Mouse (Mus musculus): Measurements from ENCODE around the gene Tbc1d22a. TPM values are rescaled to one million over a fixed set of nuclear protein-coding genes. Genes with fewer than 3 reads are reported as not detected.

Tbc1d22a gene
- polyA plus RNA-seq, 1 experiment from 2014 or later = 9.2 TPM

- no peaks in the 10 kb centered on the region for H3K4me1 ChIP-seq (replicated peaks)
- no peak overlapping the region for H3K27ac ChIP-seq
- no peaks in the 10 kb centered on the region for H3K9me3 ChIP-seq (replicated peaks)
- no peak overlapping the region for H3K4me3 ChIP-seq
- ATAC-seq (replicated peaks; ENCODE audit: insufficient number of reproducible peaks, insufficient read depth, low FRiP score, low read depth) = no peak
- 72% methylated on average over 6 of the region's 6 CpGs for WGBS
- H3K9ac ChIP-seq = no peak overlapping the region
- peaks cover 46% of the 10 kb centered on the region for H3K27me3 ChIP-seq
- H3K4me2 ChIP-seq = no peak overlapping the region
- no peaks in the 10 kb centered on the region for H3K36me3 ChIP-seq
These were observed 201.7 kb downstream of the Tbc1d22a start for GRCm38 (mm10) chr15:86415951-86416350.

- Histone ChIP-seq H3K27me3 (peaks cover 38% of the 10 kb centered on the region), H3K4me3 (no peak overlapping the region), H3K27ac (no peak overlapping the region), H3K36me3 (no peaks in the 10 kb centered on the region), H3K9me3 (replicated peaks) (no peaks in the 10 kb centered on the region), H3K4me1 (replicated peaks) (0 out of 2 replicates have a peak, but pooled peaks cover 6% of the 10 kb centered on the region), H3K4me2 (no peak overlapping the region), H3K9ac (no peak overlapping the region)
- ATAC-seq (replicated peaks; ENCODE audit: insufficient number of reproducible peaks, insufficient read depth, low FRiP score, low read depth) = no peak
- WGBS = 82% methylated on average over 2 of the region's 2 CpGs
These were observed 204.2 kb downstream of the Tbc1d22a start for GRCm38 (mm10) chr15:86418436-86418835.

- no peak for ATAC-seq (replicated peaks; ENCODE audit: insufficient number of reproducible peaks, insufficient read depth, low FRiP score, low read depth)
- H3K27ac ChIP-seq = no peak overlapping the region
- no peaks in the 10 kb centered on the region for H3K36me3 ChIP-seq
- no peak overlapping the region for H3K4me3 ChIP-seq
- WGBS = 87% methylated on average over 6 of the region's 6 CpGs
- H3K4me2 ChIP-seq = no peak overlapping the region
- H3K9ac ChIP-seq = no peak overlapping the region
- peaks cover 27% of the 10 kb centered on the region for H3K27me3 ChIP-seq
- no peaks in the 10 kb centered on the region for H3K9me3 ChIP-seq (replicated peaks)
- 0 out of 2 replicates have a peak, but pooled peaks cover 6% of the 10 kb centered on the region for H3K4me1 ChIP-seq (replicated peaks)
These were observed 205.4 kb downstream of the Tbc1d22a start for GRCm38 (mm10) chr15:86419620-86420019.

- 19% methylated on average over 1 of the region's 1 CpGs for WGBS
- no peak for ATAC-seq (replicated peaks; ENCODE audit: insufficient number of reproducible peaks, insufficient read depth, low FRiP score, low read depth)
- Histone ChIP-seq H3K4me3 (no peak overlapping the region), H3K27me3 (peaks cover 16% of the 10 kb centered on the region), H3K4me2 (no peak overlapping the region), H3K27ac (no peak overlapping the region), H3K4me1 (replicated peaks) (peaks cover 27% of the 10 kb centered on the region), H3K9ac (no peak overlapping the region), H3K9me3 (replicated peaks) (no peaks in the 10 kb centered on the region), H3K36me3 (no peaks in the 10 kb centered on the region)
These were observed 208.6 kb downstream of the Tbc1d22a start for GRCm38 (mm10) chr15:86422858-86423257.

- H3K36me3 ChIP-seq = no peaks in the 10 kb centered on the region
- no peak overlapping the region for H3K27ac ChIP-seq
- no peak overlapping the region for H3K9ac ChIP-seq
- H3K9me3 ChIP-seq (replicated peaks) = no peaks in the 10 kb centered on the region
- H3K27me3 ChIP-seq = peaks cover 18% of the 10 kb centered on the region; the same call in 1 of the 2 replicates
- H3K4me2 ChIP-seq = no peak overlapping the region
- ATAC-seq (replicated peaks; ENCODE audit: insufficient number of reproducible peaks, insufficient read depth, low FRiP score, low read depth) = no peak
- WGBS = 47% methylated on average over 2 of the region's 2 CpGs
- H3K4me1 ChIP-seq (replicated peaks) = peaks cover 27% of the 10 kb centered on the region
- H3K4me3 ChIP-seq = no peak overlapping the region
These were observed 209.6 kb downstream of the Tbc1d22a start for GRCm38 (mm10) chr15:86423884-86424283.

- H3K4me1 ChIP-seq (replicated peaks) = peaks cover 27% of the 10 kb centered on the region
- WGBS = 49% methylated on average over 8 of the region's 8 CpGs
- H3K9me3 ChIP-seq (replicated peaks) = no peaks in the 10 kb centered on the region
- no peak for ATAC-seq (replicated peaks; ENCODE audit: insufficient number of reproducible peaks, insufficient read depth, low FRiP score, low read depth)
- H3K9ac ChIP-seq = no peak overlapping the region
- H3K4me2 ChIP-seq = no peak overlapping the region
- no peak overlapping the region for H3K4me3 ChIP-seq
- H3K27me3 ChIP-seq = peaks cover 22% of the 10 kb centered on the region; the same call in 1 of the 2 replicates
- no peak overlapping the region for H3K27ac ChIP-seq
- no peaks in the 10 kb centered on the region for H3K36me3 ChIP-seq
These were observed 210.7 kb downstream of the Tbc1d22a start for GRCm38 (mm10) chr15:86424971-86425370.

- Histone ChIP-seq H3K27me3 (peaks cover 29% of the 10 kb centered on the region), H3K36me3 (no peaks in the 10 kb centered on the region), H3K27ac (no peak overlapping the region), H3K4me1 (replicated peaks) (peaks cover 27% of the 10 kb centered on the region), H3K9me3 (replicated peaks) (no peaks in the 10 kb centered on the region), H3K9ac (no peak overlapping the region), H3K4me3 (no peak overlapping the region), H3K4me2 (no peak overlapping the region)
- ATAC-seq (replicated peaks; ENCODE audit: insufficient number of reproducible peaks, insufficient read depth, low FRiP score, low read depth) = 0 out of 2 replicates have a peak, but pooled peaks have one; percentile 61
- 28% methylated on average over 5 of the region's 5 CpGs for WGBS
These were observed 212.2 kb downstream of the Tbc1d22a start for GRCm38 (mm10) chr15:86426364-86427000.

GRCm38 (mm10) chr15:86427439-86427838 is 213.2 kb downstream of the Tbc1d22a start:
- no peak overlapping the region for H3K27ac ChIP-seq
- H3K9ac ChIP-seq = no peak overlapping the region
- no peaks in the 10 kb centered on the region for H3K9me3 ChIP-seq (replicated peaks)
- WGBS = 80% methylated on average over 4 of the region's 4 CpGs
- peaks cover 24% of the 10 kb centered on the region for H3K4me1 ChIP-seq (replicated peaks)
- no peak overlapping the region for H3K4me2 ChIP-seq
- H3K4me3 ChIP-seq = no peak overlapping the region
- H3K27me3 ChIP-seq = peaks cover 36% of the 10 kb centered on the region
- no peak for ATAC-seq (replicated peaks; ENCODE audit: insufficient number of reproducible peaks, insufficient read depth, low FRiP score, low read depth)
- H3K36me3 ChIP-seq = no peaks in the 10 kb centered on the region

GRCm38 (mm10) chr15:86428496-86428895 is 214.2 kb downstream of the Tbc1d22a start:
- H3K9ac ChIP-seq = no peak overlapping the region
- peaks cover 20% of the 10 kb centered on the region for H3K4me1 ChIP-seq (replicated peaks)
- peaks cover 36% of the 10 kb centered on the region for H3K27me3 ChIP-seq
- no peaks in the 10 kb centered on the region for H3K36me3 ChIP-seq
- H3K9me3 ChIP-seq (replicated peaks) = no peaks in the 10 kb centered on the region
- H3K4me2 ChIP-seq = no peak overlapping the region
- WGBS = 92% methylated on average over 5 of the region's 5 CpGs
- no peak for ATAC-seq (replicated peaks; ENCODE audit: insufficient number of reproducible peaks, insufficient read depth, low FRiP score, low read depth)
- H3K27ac ChIP-seq = no peak overlapping the region
- no peak overlapping the region for H3K4me3 ChIP-seq

GRCm38 (mm10) chr15:86429766-86430335 is 215.6 kb downstream of the Tbc1d22a start:
- no peaks in the 10 kb centered on the region for H3K9me3 ChIP-seq (replicated peaks)
- peaks cover 36% of the 10 kb centered on the region for H3K27me3 ChIP-seq
- no peak overlapping the region for H3K9ac ChIP-seq
- no peak overlapping the region for H3K4me2 ChIP-seq
- H3K27ac ChIP-seq = no peak overlapping the region
- H3K36me3 ChIP-seq = no peaks in the 10 kb centered on the region
- H3K4me1 ChIP-seq (replicated peaks) = peaks cover 19% of the 10 kb centered on the region
- no peak for ATAC-seq (replicated peaks; ENCODE audit: insufficient number of reproducible peaks, insufficient read depth, low FRiP score, low read depth)
- WGBS = 83% methylated on average over 8 of the region's 8 CpGs
- H3K4me3 ChIP-seq = no peak overlapping the region

- Histone ChIP-seq H3K9ac (no peak overlapping the region), H3K36me3 (no peaks in the 10 kb centered on the region), H3K4me3 (no peak overlapping the region), H3K9me3 (replicated peaks) (no peaks in the 10 kb centered on the region), H3K4me1 (replicated peaks) (peaks cover 10% of the 10 kb centered on the region), H3K27ac (no peak overlapping the region), H3K27me3 (peaks cover 36% of the 10 kb centered on the region), H3K4me2 (no peak overlapping the region)
- WGBS = 77% methylated on average over 11 of the region's 11 CpGs
- no peak for ATAC-seq (replicated peaks; ENCODE audit: insufficient number of reproducible peaks, insufficient read depth, low FRiP score, low read depth)
These were observed 217.4 kb downstream of the Tbc1d22a start for GRCm38 (mm10) chr15:86431539-86432080.

- H3K27me3 ChIP-seq = peaks cover 40% of the 10 kb centered on the region
These were observed 218.5 kb downstream of the Tbc1d22a start for GRCm38 (mm10) chr15:86432791-86433190.

More at GRCm38 (mm10) chr15:86432791-86433190, 218.5 kb downstream of the Tbc1d22a start:
- no peaks in the 10 kb centered on the region for H3K4me1 ChIP-seq (replicated peaks)
- no peaks in the 10 kb centered on the region for H3K9me3 ChIP-seq (replicated peaks)
- no peak for ATAC-seq (replicated peaks; ENCODE audit: insufficient number of reproducible peaks, insufficient read depth, low FRiP score, low read depth)
- no peak overlapping the region for H3K4me3 ChIP-seq
- no peak overlapping the region for H3K27ac ChIP-seq
- no peak overlapping the region for H3K9ac ChIP-seq
- H3K36me3 ChIP-seq = no peaks in the 10 kb centered on the region
- no peak overlapping the region for H3K4me2 ChIP-seq

Data from heart, embryonic 15.5 days (tissue).